Mouse (Mus musculus) lung, postnatal 36 days (tissue): ENCODE results near the gene Ephb1.

Experiments used
- DNase-seq: peaks from one replicate; pipeline ENCODE4 v3.0.0; 2022; ENCODE audit warnings: mixed read lengths

Ephb1 gene

GRCm38 (mm10) chr9:102354561-102354973, at the start of gene Ephb1:
Gene Ephb1 (minus strand): TSS chr9:102354693.
- peak; percentile 75 for DNase-seq

- peak; percentile 55 for DNase-seq
Measured at GRCm38 (mm10) chr9:102403086-102404021, 48.9 kb upstream of the Ephb1 start.

GRCm38 (mm10) chr9:102402671-102403070, 48.2 kb upstream of the Ephb1 start:
- DNase-seq, result no peak

- DNase-seq, result no peak
Measured at GRCm38 (mm10) chr9:102388266-102388665, 33.8 kb upstream of the Ephb1 start.

- no peak for DNase-seq
Measured at GRCm38 (mm10) chr9:102386816-102387215, 32.3 kb upstream of the Ephb1 start.

GRCm38 (mm10) chr9:102380235-102380634, 25.7 kb upstream of the Ephb1 start:
- DNase-seq, result no peak

GRCm38 (mm10) chr9:102374661-102375060, 20.2 kb upstream of the Ephb1 start:
- DNase-seq, result no peak

GRCm38 (mm10) chr9:102373886-102374285, 19.4 kb upstream of the Ephb1 start:
- no peak for DNase-seq

GRCm38 (mm10) chr9:102371936-102372335, 17.4 kb upstream of the Ephb1 start:
- no peak for DNase-seq

GRCm38 (mm10) chr9:102371036-102371770, 16.7 kb upstream of the Ephb1 start:
- DNase-seq, result no peak

- no peak for DNase-seq
Measured at GRCm38 (mm10) chr9:102370141-102370540, 15.6 kb upstream of the Ephb1 start.

GRCm38 (mm10) chr9:102369141-102369540, 14.6 kb upstream of the Ephb1 start:
- DNase-seq, result no peak

GRCm38 (mm10) chr9:102367796-102368195, 13.3 kb upstream of the Ephb1 start:
- no peak for DNase-seq

GRCm38 (mm10) chr9:102365536-102365935, 11.0 kb upstream of the Ephb1 start:
- DNase-seq, result no peak

GRCm38 (mm10) chr9:102359311-102359710, 4.8 kb upstream of the Ephb1 start:
- DNase-seq, result no peak

- DNase-seq, result no peak
Measured at GRCm38 (mm10) chr9:102358711-102359110, 4.2 kb upstream of the Ephb1 start.

- DNase-seq, result no peak
Measured at GRCm38 (mm10) chr9:102358011-102358410, 3.5 kb upstream of the Ephb1 start.

GRCm38 (mm10) chr9:102356516-102356915, 2.0 kb upstream of the Ephb1 start:
- DNase-seq, result no peak

GRCm38 (mm10) chr9:102355726-102356125, 1.2 kb upstream of the Ephb1 start:
- no peak for DNase-seq

- DNase-seq, result no peak
Measured at GRCm38 (mm10) chr9:102353636-102354491, 629 bp downstream of the Ephb1 start.

- no peak for DNase-seq
Measured at GRCm38 (mm10) chr9:102353056-102353635, 1.3 kb downstream of the Ephb1 start.
